Mouse (Mus musculus): Measurements from ENCODE around the gene Aldoart2.

DNA sequence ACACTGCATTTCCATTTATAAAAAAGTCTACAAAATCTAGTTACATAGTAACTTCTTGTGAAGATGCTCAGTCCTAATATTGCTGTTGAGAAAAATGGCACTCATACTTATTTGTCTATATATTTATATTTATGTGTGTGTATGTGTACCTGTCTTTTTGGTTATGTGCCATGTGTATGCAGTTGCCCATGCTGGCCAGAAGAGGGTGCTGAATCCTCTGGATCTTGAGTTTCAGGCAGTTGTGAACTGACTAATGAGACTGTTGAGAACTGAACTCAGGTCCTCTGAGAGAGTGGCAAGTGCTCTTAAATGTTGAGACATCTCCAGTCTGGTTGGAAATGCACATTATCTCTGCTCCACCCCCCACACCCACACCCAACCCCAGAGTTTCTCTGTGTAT is 8.1 kb downstream of the Aldoart2 start:
- TF ChIP-seq USF1 (IDR thresholded peaks at IDR 0.05; ENCODE audit: low read depth) (no peak), MYOD1 (IDR thresholded peaks at IDR 0.05; ENCODE audit: control insufficient read depth in 1 of 3, insufficient read length in 2 of 3, low read depth in 2 of 3) (no peak), POLR2A (IDR thresholded peaks at IDR 0.05; ENCODE audit: insufficient read length, low read depth) (no peak), TCF12 (IDR thresholded peaks at IDR 0.05; ENCODE audit: insufficient read depth, poor library complexity, severe bottlenecking) (no peak), REST (IDR thresholded peaks at IDR 0.05; ENCODE audit: insufficient read depth, insufficient read length) (no peak), POLR2AphosphoS2 (IDR thresholded peaks at IDR 0.05; ENCODE audit: insufficient read length, low read depth) (no peak)
